In genomic region chr9:37489446-37490120, GRCm38 (mm10) we compare ENCODE assay signal across 7 mouse cellular contexts. TPM values are rescaled to one million over a fixed set of nuclear protein-coding genes. Genes with fewer than 3 reads are reported as not detected.
DNase-seq lines count a peak whose midpoint lies in the region; ATAC-seq and TF ChIP-seq lines count a peak whose summit lies in the region.

No protein-coding gene starts in this region.

- DNase-seq in adipocyte (ENCODE audit: low spot score) = peak; percentile 35
- peak; percentile 24 to 51 for DNase-seq in cerebellum, postnatal 4 days (ENCODE audit: low spot score in 2 of 2)
- peak; percentile 2 to 5 for DNase-seq in gastrocnemius, adult 8-10 months (ENCODE audit: low spot score in 2 of 2)
- DNase-seq in limb, embryonic 10.5 days (ENCODE audit: low spot score) = peak; percentile 81
- DNase-seq in midbrain, embryonic 10.5 days (ENCODE audit: low spot score) = peak; percentile 74

- ATAC-seq in hindbrain, embryonic 16.5 days = peak; percentile 77

- TF ChIP-seq POLR2A in small intestine, adult 2 months (IDR thresholded peaks at IDR 0.05; ENCODE audit: low read depth, low read length) = no peak

- H3K36me3 ChIP-seq in hindbrain, embryonic 16.5 days (ENCODE audit: control insufficient read depth, insufficient read depth, low read length) = no peaks in the 10 kb centered on the region
- H3K36me3 ChIP-seq in limb, embryonic 10.5 days = peaks cover 26% of the 10 kb centered on the region
- peaks cover 28% of the 10 kb centered on the region for H3K36me3 ChIP-seq in midbrain, embryonic 10.5 days
- no peaks in the 10 kb centered on the region for H3K36me3 ChIP-seq in small intestine, adult 2 months (ENCODE audit: control insufficient read depth, insufficient read depth, low read length)

- H3K27ac ChIP-seq in hindbrain, embryonic 16.5 days (ENCODE audit: low read depth, low read length) = peak overlapping the region; percentile 100
- H3K27ac ChIP-seq in limb, embryonic 10.5 days = peak overlapping the region; percentile 99
- H3K27ac ChIP-seq in midbrain, embryonic 10.5 days (replicated peaks) = peak overlapping the region; percentile 99
- H3K27ac ChIP-seq in small intestine, adult 2 months (ENCODE audit: insufficient read depth, low read depth, low read length) = no peak overlapping the region

- no peaks in the 10 kb centered on the region for H3K27me3 ChIP-seq in hindbrain, embryonic 16.5 days (replicated peaks; ENCODE audit: control insufficient read depth, insufficient read depth, low read length)
- no peaks in the 10 kb centered on the region for H3K27me3 ChIP-seq in limb, embryonic 10.5 days (ENCODE audit: low read depth, poor library complexity, severe bottlenecking)
- H3K27me3 ChIP-seq in midbrain, embryonic 10.5 days (ENCODE audit: low read depth, poor library complexity, severe bottlenecking) = no peaks in the 10 kb centered on the region
- H3K27me3 ChIP-seq in small intestine, adult 2 months (ENCODE audit: control insufficient read depth, insufficient read depth, low read length) = no peaks in the 10 kb centered on the region

- H3K9ac ChIP-seq in hindbrain, embryonic 16.5 days (ENCODE audit: low read depth, low read length) = peak overlapping the region; percentile 97

- peak overlapping the region; percentile 96 for H3K4me2 ChIP-seq in hindbrain, embryonic 16.5 days (ENCODE audit: low read length)

- peak overlapping the region; percentile 97 for H3K4me3 ChIP-seq in hindbrain, embryonic 16.5 days (ENCODE audit: low read length)
- peak overlapping the region; percentile 99 for H3K4me3 ChIP-seq in limb, embryonic 10.5 days
- H3K4me3 ChIP-seq in midbrain, embryonic 10.5 days = peak overlapping the region; percentile 96
- H3K4me3 ChIP-seq in small intestine, adult 2 months (ENCODE audit: low read depth, low read length) = peak overlapping the region; percentile 88

- TF ChIP-seq CTCF in small intestine, adult 2 months (IDR thresholded peaks at IDR 0.05; ENCODE audit: extremely low read depth, insufficient read length, insufficient replicate concordance, low read depth, low read length) = no peak

- no peaks in the 10 kb centered on the region for H3K9me3 ChIP-seq in hindbrain, embryonic 16.5 days (ENCODE audit: control insufficient read depth, low read length)
- H3K9me3 ChIP-seq in limb, embryonic 10.5 days (replicated peaks) = no peaks in the 10 kb centered on the region
- no peaks in the 10 kb centered on the region for H3K9me3 ChIP-seq in midbrain, embryonic 10.5 days (replicated peaks)

- 0% methylated on average over 59 of the region's 75 CpGs for WGBS in hindbrain, embryonic 16.5 days
- 0% methylated on average over 75 of the region's 75 CpGs for WGBS in limb, embryonic 10.5 days
- WGBS in midbrain, embryonic 10.5 days = under 1% methylated on average over 75 of the region's 75 CpGs
- under 1% methylated on average over 72 of the region's 75 CpGs for WGBS in small intestine, adult 2 months

- H3K4me1 ChIP-seq in hindbrain, embryonic 16.5 days (ENCODE audit: control insufficient read depth, insufficient read depth, low read depth, low read length) = peaks cover 17% of the 10 kb centered on the region
- H3K4me1 ChIP-seq in limb, embryonic 10.5 days = peaks cover 18% of the 10 kb centered on the region
- peaks cover 34% of the 10 kb centered on the region for H3K4me1 ChIP-seq in midbrain, embryonic 10.5 days
- peaks cover 4% of the 10 kb centered on the region for H3K4me1 ChIP-seq in small intestine, adult 2 months (ENCODE audit: control insufficient read depth, insufficient read depth, insufficient read length, low read length)

RNA-seq across cellular contexts. Expression of gene Msantd2, which starts 0.5 kb away (rescaled TPM):
- 1 to 10 TPM; 2.2 to 3.2 (median 2.3) TPM for total RNA-seq in gastrocnemius, adult 8-10 months (2022)
- 24.4 and 28.9 TPM in 2 replicates for polyA plus RNA-seq in hindbrain, embryonic 16.5 days (2015; fragmentation: Nextera tagmentation; extraction: Ambion mirVana)
- 33.1 and 38.0 TPM in 2 replicates for polyA plus RNA-seq in limb, embryonic 10.5 days (2016; fragmentation: Nextera tagmentation; extraction: Ambion mirVana)
- polyA plus RNA-seq in midbrain, embryonic 10.5 days (2016; fragmentation: Nextera tagmentation; extraction: Ambion mirVana) = 33.0 and 33.6 TPM in 2 replicates
- 11.8 and 16.2 TPM in 2 replicates for polyA plus RNA-seq in small intestine, adult 2 months (2012; rRNA removed)

RNA-seq across cellular contexts. Expression of gene Esam, which starts 38.3 kb away (rescaled TPM):
- 10 to 100 TPM; 11.7 to 19.3 (median 15.3) TPM for total RNA-seq in gastrocnemius, adult 8-10 months (2022)
- 44.6 and 47.6 TPM in 2 replicates for polyA plus RNA-seq in hindbrain, embryonic 16.5 days (2015; fragmentation: Nextera tagmentation; extraction: Ambion mirVana)
- 33.7 and 34.3 TPM in 2 replicates for polyA plus RNA-seq in limb, embryonic 10.5 days (2016; fragmentation: Nextera tagmentation; extraction: Ambion mirVana)
- 28.6 and 31.5 TPM in 2 replicates for polyA plus RNA-seq in midbrain, embryonic 10.5 days (2016; fragmentation: Nextera tagmentation; extraction: Ambion mirVana)
- 10.1 and 13.6 TPM in 2 replicates for polyA plus RNA-seq in small intestine, adult 2 months (2012; rRNA removed)

RNA-seq across cellular contexts. Expression of gene Vsig2, which starts 49.5 kb away (rescaled TPM):
- total RNA-seq in gastrocnemius, adult 8-10 months (2022) = 1 to 10 TPM in 1 of 4 experiments, under 1 TPM in 3; 0.70 to 2.1 (median 0.78) TPM
- polyA plus RNA-seq in hindbrain, embryonic 16.5 days (2015; fragmentation: Nextera tagmentation; extraction: Ambion mirVana) = 0.92 and 1.1 TPM in 2 replicates
- polyA plus RNA-seq in limb, embryonic 10.5 days (2016; fragmentation: Nextera tagmentation; extraction: Ambion mirVana) = 0.55 and 0.74 TPM in 2 replicates
- polyA plus RNA-seq in midbrain, embryonic 10.5 days (2016; fragmentation: Nextera tagmentation; extraction: Ambion mirVana) = 0.39 and 0.66 TPM in 2 replicates
- 2.7 and 56.1 TPM in 2 replicates for polyA plus RNA-seq in small intestine, adult 2 months (2012; rRNA removed)

RNA-seq across cellular contexts. Expression of gene Robo3, which starts 56.5 kb away (rescaled TPM):
- total RNA-seq in gastrocnemius, adult 8-10 months (2022) = not detected
- 7.3 and 12.1 TPM in 2 replicates for polyA plus RNA-seq in hindbrain, embryonic 16.5 days (2015; fragmentation: Nextera tagmentation; extraction: Ambion mirVana)
- polyA plus RNA-seq in limb, embryonic 10.5 days (2016; fragmentation: Nextera tagmentation; extraction: Ambion mirVana) = 0.10 TPM in 1 of 2 replicates, not detected in the other
- polyA plus RNA-seq in midbrain, embryonic 10.5 days (2016; fragmentation: Nextera tagmentation; extraction: Ambion mirVana) = 13.1 and 36.6 TPM in 2 replicates
- 0.96 and 1.9 TPM in 2 replicates for polyA plus RNA-seq in small intestine, adult 2 months (2012; rRNA removed)

Comparison
In these comparisons a context has a peak if more than half of its experiments do, and no peak if none do; other contexts are left out.
1. DNase-seq: peak in every context shown above with its lines; median percentile 81 in limb, embryonic 10.5 days; 74 in midbrain, embryonic 10.5 days; 38 in cerebellum, postnatal 4 days; 35 in adipocyte; 4 in gastrocnemius, adult 8-10 months.